Mouse (Mus musculus) MEL (cell line): ENCODE measurements around the gene Trpv4. TPM values are rescaled to one million over a fixed set of nuclear protein-coding genes. Genes with fewer than 3 reads are reported as not detected.

ENCODE experiments used
- DNase-seq: peaks from one replicate; pipeline ENCODE4 v3.0.0; 2011; ENCODE audit warnings: low read depth, low spot score
- H3K27ac ChIP-seq: 2 replicates; pipeline ENCODE4 v1.5.1; 2012; ENCODE audit warnings: low read depth, mild to moderate bottlenecking, control low read depth, low read length, moderate library complexity; ENCODE audit not compliant: control insufficient read depth
- H3K27me3 ChIP-seq, 2 experiments: fragments of 150-350 bp in 1 of 2; sonication (generic) in 1 of 2; 2 replicates each; pipeline ENCODE4 v1.6.1; 2012; ENCODE audit warnings: low read length in 2 of 2, mild to moderate bottlenecking in 2 of 2, improper control_type of control experiment in 1 of 2, moderate library complexity in 1 of 2; ENCODE audit not compliant: insufficient read depth in 2 of 2, control insufficient read depth in 1 of 2
- H3K36me3 ChIP-seq, 2 experiments: 2 replicates each; pipeline ENCODE4 v1.6.1; 2012 to 2014; ENCODE audit warnings: low read length in 2 of 2, improper control_type of control experiment in 1 of 2, inconsistent platforms in 1 of 2, mild to moderate bottlenecking in 1 of 2; ENCODE audit not compliant: insufficient read depth in 2 of 2, control insufficient read depth in 1 of 2
- H3K4me1 ChIP-seq, 2 experiments: fragments of 150-350 bp in 1 of 2; sonication (generic) in 1 of 2; 2 replicates each; pipeline ENCODE4 v1.6.1; 2012; ENCODE audit warnings: low read length in 2 of 2, improper control_type of control experiment in 1 of 2, mild to moderate bottlenecking in 1 of 2; ENCODE audit not compliant: insufficient read depth in 2 of 2, control insufficient read depth in 1 of 2
- H3K4me3 ChIP-seq, 2 experiments: fragments of 150-350 bp in 1 of 2; sonication (generic) in 1 of 2; 2 replicates each; pipeline ENCODE4 v1.5.1; 2012; ENCODE audit warnings: low read depth in 2 of 2, low read length in 2 of 2, mild to moderate bottlenecking in 2 of 2, moderate library complexity in 2 of 2, control low read depth in 1 of 2, improper control_type of control experiment in 1 of 2; ENCODE audit not compliant: control insufficient read depth in 1 of 2, insufficient read depth in 1 of 2
- H3K79me2 ChIP-seq: 2 replicates; pipeline ENCODE4 v1.6.1; 2012; ENCODE audit warnings: mild to moderate bottlenecking, low read length, moderate library complexity; ENCODE audit not compliant: control insufficient read depth, poor library complexity, insufficient read depth
- H3K9ac ChIP-seq: 2 replicates; pipeline ENCODE4 v1.6.1; 2012; ENCODE audit warnings: low read depth, mild to moderate bottlenecking, control low read depth, low read length, moderate library complexity; ENCODE audit not compliant: control insufficient read depth, poor library complexity, severe bottlenecking
- H3K9me3 ChIP-seq: fragments of 150-350 bp; sonication (generic); replicated peaks from 2 replicates; pipeline ENCODE4 v1.6.1; 2012; ENCODE audit warnings: mild to moderate bottlenecking, low read length, improper control_type of control experiment, moderate library complexity; ENCODE audit not compliant: insufficient read depth
- CHD2 ChIP-seq: IDR thresholded peaks from 2 replicates; pipeline ENCODE4 v1.6.1; 2011; ENCODE audit warnings: low read length, improper control_type of control experiment
- EP300 ChIP-seq, 2 experiments: IDR thresholded peaks; 2 replicates each; pipeline ENCODE4 v1.6.1; 2011; ENCODE audit warnings: improper control_type of control experiment in 2 of 2, low read length in 2 of 2, low read depth in 1 of 2, mild to moderate bottlenecking in 1 of 2
- ETS1 ChIP-seq: IDR thresholded peaks from 2 replicates; pipeline ENCODE4 v1.6.1; 2012; ENCODE audit warnings: low read depth, mild to moderate bottlenecking, inconsistent platforms, low read length, improper control_type of control experiment, moderate library complexity
- HCFC1 ChIP-seq: IDR thresholded peaks from 2 replicates; pipeline ENCODE4 v1.6.1; 2012; ENCODE audit warnings: low read depth, mild to moderate bottlenecking, inconsistent platforms, low read length, improper control_type of control experiment, moderate library complexity
- MAX ChIP-seq: IDR thresholded peaks from 2 replicates; pipeline ENCODE4 v1.6.1; 2011; ENCODE audit warnings: low read length, improper control_type of control experiment
- MAZ ChIP-seq: IDR thresholded peaks from 2 replicates; pipeline ENCODE4 v1.6.1; 2012; ENCODE audit warnings: low read depth, mild to moderate bottlenecking, inconsistent platforms, low read length, improper control_type of control experiment
- MXI1 ChIP-seq: IDR thresholded peaks from 2 replicates; pipeline ENCODE4 v1.6.1; 2011; ENCODE audit warnings: mild to moderate bottlenecking, low read depth, low read length, improper control_type of control experiment
- MYC ChIP-seq: IDR thresholded peaks from 2 replicates; pipeline ENCODE4 v1.6.1; 2011; ENCODE audit warnings: low read depth, mild to moderate bottlenecking, low read length, improper control_type of control experiment, moderate library complexity
- POLR2A ChIP-seq, 2 experiments: IDR thresholded peaks; 2 replicates each; pipeline ENCODE4 v1.6.1; 2011 to 2012; ENCODE audit warnings: low read length in 2 of 2, mild to moderate bottlenecking in 2 of 2, control low read depth in 1 of 2, improper control_type of control experiment in 1 of 2, low read depth in 1 of 2, moderate library complexity in 1 of 2; ENCODE audit not compliant: control insufficient read depth in 1 of 2, insufficient read depth in 1 of 2, poor library complexity in 1 of 2
- POLR2AphosphoS2 ChIP-seq: IDR thresholded peaks from 2 replicates; pipeline ENCODE4 v1.6.1; 2011; ENCODE audit warnings: low read length, improper control_type of control experiment
- POLR2AphosphoS5 ChIP-seq: IDR thresholded peaks from 2 replicates; pipeline ENCODE4 v1.6.1; 2012; ENCODE audit warnings: low read depth, borderline replicate concordance, mild to moderate bottlenecking, inconsistent platforms, low read length, moderate library complexity, mixed read lengths
- RAD21 ChIP-seq: IDR thresholded peaks from 2 replicates; pipeline ENCODE4 v1.6.1; 2011; ENCODE audit warnings: mild to moderate bottlenecking, low read depth, low read length, improper control_type of control experiment
- RCOR1 ChIP-seq: IDR thresholded peaks from 2 replicates; pipeline ENCODE4 v1.6.1; 2012; ENCODE audit warnings: low read depth, mild to moderate bottlenecking, inconsistent platforms, low read length, improper control_type of control experiment
- SIN3A ChIP-seq: IDR thresholded peaks from 2 replicates; pipeline ENCODE4 v1.6.1; 2012; ENCODE audit warnings: low read length, improper control_type of control experiment, inconsistent platforms
- TAL1 ChIP-seq: IDR thresholded peaks from 2 replicates; pipeline ENCODE4 v1.6.1; 2012; ENCODE audit warnings: mild to moderate bottlenecking, inconsistent platforms, low read length, moderate library complexity, mixed read lengths
- TBP ChIP-seq: IDR thresholded peaks from 2 replicates; pipeline ENCODE4 v1.8.0; 2011; ENCODE audit warnings: low read depth, low read length, improper control_type of control experiment
- USF1 ChIP-seq: IDR thresholded peaks from 2 replicates; pipeline ENCODE4 v1.6.1; 2014; ENCODE audit warnings: low read depth, mild to moderate bottlenecking, inconsistent platforms, low read length, improper control_type of control experiment, moderate library complexity
- ZKSCAN1 ChIP-seq: IDR thresholded peaks from 2 replicates; pipeline ENCODE4 v1.6.1; 2012; ENCODE audit warnings: low read depth, mild to moderate bottlenecking, inconsistent platforms, low read length, improper control_type of control experiment, moderate library complexity
- polyA plus RNA-seq, 2 experiments: library from polyadenylated mRNA; stranded (reverse) in 1 of 2; unstranded in 1 of 2; fragments of >175 nt in 1 of 2; fragments of >200 nt in 1 of 2; gene quantifications; 2 replicates each; pipeline versions ENCODE4 v1.2.1 to v1.2.4; 2012; ENCODE audit warnings: low replicate concordance in 2 of 2, low read depth in 1 of 2; ENCODE audit not compliant: insufficient read length in 2 of 2, insufficient read depth in 1 of 2, missing spikeins in 1 of 2
- total RNA-seq: library from RNA; depleted of rRNA; stranded (reverse); fragments of 300-350 nt; gene quantifications from 2 replicates; pipeline ENCODE4 v1.2.3, GENCODE M21; 2012

Trpv4 gene
- total and polyA plus RNA-seq, 3 experiments, result 0.29 TPM; not detected in 2

GRCm38 (mm10) chr5:114578361-114578760 lies 79.9 kb downstream of the Trpv4 start:
- H3K79me2 ChIP-seq, result no peaks in the 10 kb centered on the region
- H3K4me1 ChIP-seq, result peaks cover 0 to 5% of the 10 kb centered on the region in 2 experiments; a peak in 2 of 4 replicates
- no peak overlapping the region for H3K9ac ChIP-seq
- H3K9me3 ChIP-seq, result no peaks in the 10 kb centered on the region
- H3K4me3 ChIP-seq, result no peak overlapping the region
- TF ChIP-seq ZKSCAN1 (no peak), MXI1 (no peak), HCFC1 (no peak), TAL1 (no peak)
- H3K36me3 ChIP-seq, result no peaks in the 10 kb centered on the region
- H3K27me3 ChIP-seq, result no peaks in the 10 kb centered on the region
- no peak for DNase-seq
- H3K27ac ChIP-seq, result no peak overlapping the region

- no peaks in the 10 kb centered on the region for H3K27me3 ChIP-seq
- no peak for TF ChIP-seq TBP
- no peak for TF ChIP-seq MYC
- no peak for TF ChIP-seq RCOR1
- no peak for TF ChIP-seq MAZ
- no peak for TF ChIP-seq SIN3A
- TF ChIP-seq, all 39 proteins: peak for 0
- H3K79me2 ChIP-seq, result no peaks in the 10 kb centered on the region
Observed at GRCm38 (mm10) chr5:114575986-114576605, 82.1 kb downstream of the Trpv4 start.

GRCm38 (mm10) chr5:114575530-114575929 lies 82.7 kb downstream of the Trpv4 start:
- H3K79me2 ChIP-seq, result no peaks in the 10 kb centered on the region
- H3K27ac ChIP-seq, result no peak overlapping the region
- no peak overlapping the region for H3K9ac ChIP-seq
- TF ChIP-seq ETS1, result no peak
- no peak for TF ChIP-seq USF1
- no peak for TF ChIP-seq POLR2AphosphoS5
- TF ChIP-seq POLR2A (IDR thresholded peaks at IDR 0.05; ENCODE audit: control insufficient read depth in 1 of 2, insufficient read depth in 1 of 2, low read depth in 1 of 2, low read length in 2 of 2, poor library complexity in 1 of 2), result no peak
- TF ChIP-seq RAD21, result no peak
- no peak for TF ChIP-seq EP300 (IDR thresholded peaks at IDR 0.05; ENCODE audit: low read depth in 1 of 2, low read length in 2 of 2)
- TF ChIP-seq CHD2, result no peak
- no peak for TF ChIP-seq POLR2AphosphoS2
- no peak for TF ChIP-seq TBP
- no peak for TF ChIP-seq MAX
- DNase-seq, result no peak
- no peak overlapping the region for H3K4me3 ChIP-seq
- no peaks in the 10 kb centered on the region for H3K27me3 ChIP-seq
- H3K9me3 ChIP-seq, result no peaks in the 10 kb centered on the region
- H3K4me1 ChIP-seq, result no peaks in the 10 kb centered on the region
- no peaks in the 10 kb centered on the region for H3K36me3 ChIP-seq

More at GRCm38 (mm10) chr5:114575986-114576605, 82.1 kb downstream of the Trpv4 start:
- DNase-seq, result no peak
- no peak overlapping the region for H3K9ac ChIP-seq
- H3K36me3 ChIP-seq, result no peaks in the 10 kb centered on the region
- H3K4me3 ChIP-seq, result no peak overlapping the region
- no peaks in the 10 kb centered on the region for H3K4me1 ChIP-seq
- H3K9me3 ChIP-seq, result no peaks in the 10 kb centered on the region
- no peak overlapping the region for H3K27ac ChIP-seq
